In genomic region chr11:102964547-102965091, GRCm38 (mm10) we compare ENCODE assay signal across 13 mouse cellular contexts. TPM values are rescaled to one million over a fixed set of nuclear protein-coding genes. Genes with fewer than 3 reads are reported as not detected.
DNase-seq lines count a peak whose midpoint lies in the region; ATAC-seq lines count a peak whose summit lies in the region.
"Had no signal": no experiment of that assay in that cellular context is flagged by ENCODE, and none has a peak within 500 bp of the region (broad histone marks: within the 10 kb centered on the region; RNA-seq: fewer than 3 reads in every experiment).

No protein-coding gene starts in this region.

- H3K27ac ChIP-seq in kidney, embryonic 15.5 days = 0 out of 2 replicates have a peak overlapping the region, but pooled peaks have one; percentile 7
- no peak overlapping the region for H3K27ac ChIP-seq in embryonic facial prominence, embryonic 13.5 days
- 0 out of 2 replicates have a peak overlapping the region, but pooled peaks have one; percentile 13 for H3K27ac ChIP-seq in hindbrain, embryonic 16.5 days (ENCODE audit: low read depth, low read length)

- H3K27me3 ChIP-seq in kidney, embryonic 15.5 days = peaks cover 47% of the 10 kb centered on the region
- H3K27me3 ChIP-seq in embryonic facial prominence, embryonic 13.5 days = peaks cover 35% of the 10 kb centered on the region
- H3K27me3 ChIP-seq in hindbrain, embryonic 16.5 days (replicated peaks; ENCODE audit: control insufficient read depth, insufficient read depth, low read length) = no peaks in the 10 kb centered on the region

- H3K4me2 ChIP-seq in kidney, embryonic 15.5 days = peak overlapping the region; percentile 40
- no peak overlapping the region for H3K4me2 ChIP-seq in embryonic facial prominence, embryonic 13.5 days
- no peak overlapping the region for H3K4me2 ChIP-seq in hindbrain, embryonic 16.5 days (ENCODE audit: low read length)

- H3K4me3 ChIP-seq in kidney, embryonic 15.5 days (replicated peaks) = no peak overlapping the region
- no peak overlapping the region for H3K4me3 ChIP-seq in embryonic facial prominence, embryonic 13.5 days
- no peak overlapping the region for H3K4me3 ChIP-seq in hindbrain, embryonic 16.5 days (ENCODE audit: low read length)

- intact Hi-C loops in left cerebral cortex, postnatal 4 days (cut with DNase I) = no loop called here

- DNase-seq in kidney, postnatal 10 days = no peak
- peak; percentile 25 for DNase-seq in lung, postnatal 36 days
- no peak for DNase-seq in left cerebral cortex, postnatal 4 days
- DNase-seq in testis, postnatal 14 days (ENCODE audit: low spot score) = no peak
- DNase-seq in left cerebral cortex, adult 9 months (ENCODE audit: low spot score in 2 of 2) = no peak
- DNase-seq: adrenal gland, adult 8-10 months; heart, postnatal 14 days; right cerebral cortex, adult 18-20 months; thymus, adult 18-20 months had no signal

- peak; percentile 65 for ATAC-seq in kidney, embryonic 15.5 days (replicated peaks; ENCODE audit: low FRiP score)
- ATAC-seq in embryonic facial prominence, embryonic 13.5 days (ENCODE audit: insufficient number of reproducible peaks, insufficient read depth, low FRiP score, low TSS enrichment, low read depth) = peak; percentile 27; the same call in 1 of the 2 replicates
- peak; percentile 31; the same call in 1 of the 2 replicates for ATAC-seq in hindbrain, embryonic 16.5 days
- ATAC-seq: CD4-positive, CD25-positive, alpha-beta regulatory T cell, adult 4 months had no signal

- no peaks in the 10 kb centered on the region for H3K9me3 ChIP-seq in kidney, embryonic 15.5 days (replicated peaks)
- no peaks in the 10 kb centered on the region for H3K9me3 ChIP-seq in embryonic facial prominence, embryonic 13.5 days
- no peaks in the 10 kb centered on the region for H3K9me3 ChIP-seq in hindbrain, embryonic 16.5 days (ENCODE audit: control insufficient read depth, low read length)

- WGBS in kidney, embryonic 15.5 days = 36% methylated on average over 16 of the region's 16 CpGs
- WGBS in embryonic facial prominence, embryonic 13.5 days = 59% methylated on average over 16 of the region's 16 CpGs
- 67% methylated on average over 16 of the region's 16 CpGs for WGBS in hindbrain, embryonic 16.5 days

- H3K4me1 ChIP-seq in kidney, embryonic 15.5 days = peaks cover 30% of the 10 kb centered on the region
- H3K4me1 ChIP-seq in embryonic facial prominence, embryonic 13.5 days = peaks cover 23% of the 10 kb centered on the region
- H3K4me1 ChIP-seq in hindbrain, embryonic 16.5 days (ENCODE audit: control insufficient read depth, insufficient read depth, low read depth, low read length) = peaks cover 17% of the 10 kb centered on the region

- H3K9ac ChIP-seq in kidney, embryonic 15.5 days = no peak overlapping the region
- no peak overlapping the region for H3K9ac ChIP-seq in embryonic facial prominence, embryonic 13.5 days
- no peak overlapping the region for H3K9ac ChIP-seq in hindbrain, embryonic 16.5 days (ENCODE audit: low read depth, low read length)

- H3K36me3 ChIP-seq in kidney, embryonic 15.5 days = no peaks in the 10 kb centered on the region
- H3K36me3 ChIP-seq in embryonic facial prominence, embryonic 13.5 days = no peaks in the 10 kb centered on the region
- no peaks in the 10 kb centered on the region for H3K36me3 ChIP-seq in hindbrain, embryonic 16.5 days (ENCODE audit: control insufficient read depth, insufficient read depth, low read length)

RNA-seq across cellular contexts. Expression of gene C1ql1, which starts 18.1 kb away (rescaled TPM):
- polyA plus RNA-seq in kidney, embryonic 15.5 days (2015; fragmentation: Nextera tagmentation; extraction: Ambion mirVana) = 3.7 and 4.2 TPM in 2 replicates
- polyA plus RNA-seq in embryonic facial prominence, embryonic 13.5 days (2015; fragmentation: Nextera tagmentation; extraction: Ambion mirVana) = 3.4 TPM in 2 replicates
- polyA plus RNA-seq in hindbrain, embryonic 16.5 days (2015; fragmentation: Nextera tagmentation; extraction: Ambion mirVana) = 9.0 and 9.9 TPM in 2 replicates
- 10 to 100 TPM; 10.9 to 12.7 TPM for total RNA-seq in left cerebral cortex, postnatal 4 days (2021)
- polyA plus RNA-seq: CD4-positive, CD25-positive, alpha-beta regulatory T cell, adult 4 months had no signal

RNA-seq across cellular contexts. Expression of gene Kif18b, which starts 39.7 kb away (rescaled TPM):
- polyA plus RNA-seq in kidney, embryonic 15.5 days (2015; fragmentation: Nextera tagmentation; extraction: Ambion mirVana) = 10.7 and 12.4 TPM in 2 replicates
- polyA plus RNA-seq in embryonic facial prominence, embryonic 13.5 days (2015; fragmentation: Nextera tagmentation; extraction: Ambion mirVana) = 11.0 and 12.8 TPM in 2 replicates
- 2.0 and 2.3 TPM in 2 replicates for polyA plus RNA-seq in hindbrain, embryonic 16.5 days (2015; fragmentation: Nextera tagmentation; extraction: Ambion mirVana)
- total RNA-seq in left cerebral cortex, postnatal 4 days (2021) = 1 to 10 TPM; 3.7 to 4.1 TPM
